Mouse (Mus musculus): Measurements from ENCODE around the gene Zfp3. TPM values are rescaled to one million over a fixed set of nuclear protein-coding genes. Genes with fewer than 3 reads are reported as not detected.
A peak's percentile ranks its signal among the peaks of the same experiment; 100 is the strongest.

Zfp3 gene
- total and polyA plus RNA-seq, 2 experiments from 2014 or later: 9.8 to 10.2 TPM

DNA sequence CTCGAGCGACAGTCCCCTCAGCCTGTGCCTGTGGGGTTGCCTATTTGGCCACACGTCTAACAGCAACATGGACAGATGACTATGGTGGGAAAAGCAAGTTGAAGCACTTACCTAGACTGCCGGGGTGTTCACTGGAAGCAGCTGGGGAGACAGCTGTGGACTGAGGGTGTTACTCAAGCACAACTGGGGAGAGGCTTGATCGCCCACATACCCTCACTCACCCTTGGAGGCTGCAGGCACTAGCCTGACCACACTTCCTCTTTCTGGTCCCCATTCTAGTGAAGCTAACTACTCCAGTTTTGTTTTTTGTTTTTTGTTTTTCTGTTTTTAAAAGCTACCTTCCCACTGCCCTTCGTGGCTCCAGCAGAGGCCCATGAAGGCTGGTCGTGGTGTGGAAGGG, 48.4 kb downstream of the Zfp3 start, which contains the start of gene Scimp:
TSS of gene Scimp (minus strand) at position 222 of the 400 bp plus-strand sequence.
- no peak within 1 kb of the TSS for H3K27ac ChIP-seq
- no peak within 1 kb of the TSS for H3K9ac ChIP-seq (replicated peaks; ENCODE audit: low read length)
- ATAC-seq (no peak), DNase-seq (ENCODE audit: low spot score) (no peak)
- H3K4me3 ChIP-seq (ENCODE audit: low read length): no peak within 1 kb of the TSS
- no peak for TF ChIP-seq CTCF (IDR thresholded peaks at IDR 0.05; ENCODE audit: low read depth)
- H3K36me3 ChIP-seq (ENCODE audit: insufficient read depth, low read length): no peaks in the 10 kb centered on the region
- no peaks in the 10 kb centered on the region for H3K9me3 ChIP-seq (ENCODE audit: low read length)
- no peak within 1 kb of the TSS for H3K4me2 ChIP-seq (ENCODE audit: low read depth, low read length)
- no peaks in the 10 kb centered on the region for H3K4me1 ChIP-seq (ENCODE audit: insufficient read depth, low read length)
- H3K27me3 ChIP-seq (ENCODE audit: insufficient read depth, low read length): no peaks in the 10 kb centered on the region
- WGBS: 84% methylated on average over 7 of the region's 7 CpGs

DNA sequence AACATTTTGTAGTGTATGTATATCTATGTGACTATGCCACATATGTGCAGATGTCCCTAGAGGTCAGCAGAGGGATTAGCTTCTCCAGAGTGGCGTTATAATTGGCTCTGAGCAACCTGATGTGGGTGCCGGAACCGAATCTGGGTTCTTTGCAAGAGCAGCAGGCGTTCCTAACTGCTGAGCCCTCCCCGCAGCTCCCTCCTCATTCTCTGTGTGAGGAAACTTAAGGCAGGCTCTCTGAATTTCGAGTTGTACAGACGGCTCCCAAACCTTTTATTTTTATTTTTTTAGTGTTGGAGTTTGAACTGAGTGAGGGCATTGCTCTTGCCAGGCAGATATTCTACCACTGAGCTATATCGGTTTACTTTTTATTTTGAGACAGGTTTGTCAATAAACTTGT, 51.1 kb downstream of the Zfp3 start:
- 86% methylated on average over 8 of the region's 8 CpGs for WGBS
- Histone ChIP-seq H3K9ac (replicated peaks; ENCODE audit: low read length) (no peak overlapping the region), H3K4me1 (ENCODE audit: insufficient read depth, low read length) (no peaks in the 10 kb centered on the region), H3K27ac (no peak overlapping the region), H3K27me3 (ENCODE audit: insufficient read depth, low read length) (no peaks in the 10 kb centered on the region), H3K4me3 (ENCODE audit: low read length) (no peak overlapping the region), H3K4me2 (ENCODE audit: low read depth, low read length) (no peak overlapping the region), H3K36me3 (ENCODE audit: insufficient read depth, low read length) (no peaks in the 10 kb centered on the region), H3K9me3 (ENCODE audit: low read length) (no peaks in the 10 kb centered on the region)
- ATAC-seq (no peak), DNase-seq (ENCODE audit: low spot score) (no peak)
- no peak for TF ChIP-seq CTCF (IDR thresholded peaks at IDR 0.05; ENCODE audit: low read depth)

DNA sequence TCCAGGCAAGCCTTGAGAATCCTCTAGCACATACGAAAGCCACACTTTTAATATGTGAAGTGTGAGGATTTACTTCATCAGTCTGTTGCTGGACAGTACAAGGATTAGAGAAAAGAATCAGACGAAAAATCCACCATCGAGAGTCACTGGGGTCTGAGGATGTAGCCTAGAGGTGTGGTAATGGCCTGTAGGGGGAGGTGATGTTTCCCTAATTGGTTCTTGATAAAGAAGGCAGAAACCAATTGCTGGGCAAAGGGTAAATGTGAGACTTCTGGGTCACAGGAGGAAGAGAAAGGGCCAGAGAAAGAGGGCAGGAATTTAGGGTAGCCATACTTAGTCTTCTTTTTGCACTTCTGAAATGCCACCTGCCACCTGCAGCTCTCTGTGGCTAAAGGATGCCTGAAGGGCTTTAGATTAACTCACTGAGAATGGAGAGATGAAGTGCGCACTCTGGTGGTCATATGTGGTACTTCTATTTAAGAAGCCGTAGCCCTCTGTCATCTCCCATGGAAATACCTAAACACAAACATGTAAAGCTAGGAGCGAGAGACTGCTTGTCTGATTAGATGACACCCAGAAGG, 51.6 kb downstream of the Zfp3 start:
- ATAC-seq (peak; percentile 40; the same call in 1 of the 2 replicates), DNase-seq (ENCODE audit: low spot score) (peak; percentile 77)
- 28% methylated on average over 6 of the region's 6 CpGs for WGBS
- Histone ChIP-seq H3K36me3 (ENCODE audit: insufficient read depth, low read length) (no peaks in the 10 kb centered on the region), H3K4me3 (ENCODE audit: low read length) (no peak overlapping the region), H3K4me1 (ENCODE audit: insufficient read depth, low read length) (no peaks in the 10 kb centered on the region), H3K27ac (no peak overlapping the region), H3K9me3 (ENCODE audit: low read length) (no peaks in the 10 kb centered on the region), H3K27me3 (ENCODE audit: insufficient read depth, low read length) (no peaks in the 10 kb centered on the region), H3K4me2 (ENCODE audit: low read depth, low read length) (no peak overlapping the region), H3K9ac (replicated peaks; ENCODE audit: low read length) (no peak overlapping the region)
- TF ChIP-seq CTCF (IDR thresholded peaks at IDR 0.05; ENCODE audit: low read depth): peak; percentile 89

GRCm38 (mm10) chr11:70816770-70817169, 52.8 kb downstream of the Zfp3 start:
- no peak for TF ChIP-seq CTCF (IDR thresholded peaks at IDR 0.05; ENCODE audit: low read depth)
- Histone ChIP-seq H3K4me1 (ENCODE audit: insufficient read depth, low read length) (no peaks in the 10 kb centered on the region), H3K27ac (no peak overlapping the region), H3K4me2 (ENCODE audit: low read depth, low read length) (no peak overlapping the region), H3K27me3 (ENCODE audit: insufficient read depth, low read length) (no peaks in the 10 kb centered on the region), H3K9me3 (ENCODE audit: low read length) (no peaks in the 10 kb centered on the region), H3K9ac (replicated peaks; ENCODE audit: low read length) (no peak overlapping the region), H3K4me3 (ENCODE audit: low read length) (no peak overlapping the region), H3K36me3 (ENCODE audit: insufficient read depth, low read length) (no peaks in the 10 kb centered on the region)
- DNase-seq (ENCODE audit: low spot score): no peak
- WGBS: 84% methylated on average over 4 of the region's 4 CpGs
- ATAC-seq: no peak

DNA sequence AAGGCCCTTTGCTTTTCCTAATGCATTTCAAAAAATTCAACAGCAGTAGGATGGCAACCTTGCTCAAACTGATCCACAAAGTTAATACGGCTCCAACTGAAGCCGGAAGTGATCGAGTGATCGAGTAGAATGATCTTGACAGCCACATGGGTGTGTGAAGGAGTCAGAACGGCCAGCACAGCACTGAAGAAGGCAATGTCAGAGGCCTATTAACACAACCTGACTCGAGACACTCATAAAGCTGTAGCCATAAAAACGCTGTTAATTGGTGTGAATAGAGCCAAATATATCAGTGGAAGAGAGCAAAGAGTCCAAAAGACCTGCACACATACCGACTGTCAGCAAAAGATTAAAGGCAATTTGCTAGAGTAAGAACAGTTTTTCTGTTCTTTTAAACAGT, 56.1 kb downstream of the Zfp3 start:
- H3K4me2 ChIP-seq (ENCODE audit: low read depth, low read length): no peak overlapping the region
- no peaks in the 10 kb centered on the region for H3K27me3 ChIP-seq (ENCODE audit: insufficient read depth, low read length)
- ATAC-seq (no peak), DNase-seq (ENCODE audit: low spot score) (no peak)
- no peak overlapping the region for H3K4me3 ChIP-seq (ENCODE audit: low read length)
- no peaks in the 10 kb centered on the region for H3K9me3 ChIP-seq (ENCODE audit: low read length)
- no peak overlapping the region for H3K9ac ChIP-seq (replicated peaks; ENCODE audit: low read length)
- H3K36me3 ChIP-seq (ENCODE audit: insufficient read depth, low read length): no peaks in the 10 kb centered on the region
- no peak overlapping the region for H3K27ac ChIP-seq
- TF ChIP-seq CTCF (IDR thresholded peaks at IDR 0.05; ENCODE audit: low read depth): no peak
- no peaks in the 10 kb centered on the region for H3K4me1 ChIP-seq (ENCODE audit: insufficient read depth, low read length)
- 81% methylated on average over 8 of the region's 8 CpGs for WGBS

DNA sequence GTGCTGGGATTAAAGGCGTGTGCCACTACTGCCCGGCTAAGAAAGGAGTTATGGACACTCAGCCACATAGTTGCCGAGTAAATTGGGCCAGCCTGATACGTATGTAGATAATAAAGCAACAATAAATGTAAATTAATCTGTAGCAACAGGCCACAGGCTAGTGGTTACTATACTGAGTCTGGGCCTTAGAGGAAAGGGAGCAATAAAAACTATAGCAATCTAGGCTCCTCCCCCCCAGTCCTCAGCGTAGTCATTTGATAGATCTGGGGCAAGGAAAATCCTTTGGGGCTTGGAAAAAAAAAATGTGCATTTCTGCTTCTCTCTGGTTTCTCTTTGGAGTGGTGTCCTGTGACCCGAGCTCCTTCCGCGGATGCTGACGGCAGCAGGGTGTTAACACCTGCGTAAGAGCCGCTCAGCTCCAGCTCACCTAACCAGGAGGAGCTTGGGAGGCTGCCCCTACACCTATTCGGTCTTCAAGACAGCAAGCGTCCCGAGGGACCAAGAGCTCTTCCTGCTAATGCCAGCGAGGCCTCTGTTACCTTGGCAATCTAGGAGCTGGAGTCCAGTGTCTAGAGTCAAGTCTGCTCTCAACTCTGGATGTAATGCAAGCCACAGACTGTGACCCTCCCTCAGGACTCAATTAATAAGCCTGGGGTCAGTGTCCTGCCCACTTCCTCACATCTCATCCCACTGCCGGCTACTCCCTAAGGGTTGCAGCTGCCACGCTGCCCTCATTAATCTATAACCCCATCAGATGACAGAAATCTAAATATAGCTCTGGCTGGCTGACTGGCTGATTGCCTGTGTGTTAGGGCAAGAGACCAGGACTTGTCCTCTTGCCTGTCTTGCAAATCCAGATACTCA, 58.0 kb downstream of the Zfp3 start:
- Histone ChIP-seq H3K4me2 (ENCODE audit: low read depth, low read length) (no peak overlapping the region), H3K4me3 (ENCODE audit: low read length) (no peak overlapping the region), H3K4me1 (ENCODE audit: insufficient read depth, low read length) (no peaks in the 10 kb centered on the region), H3K27me3 (ENCODE audit: insufficient read depth, low read length) (no peaks in the 10 kb centered on the region), H3K9ac (replicated peaks; ENCODE audit: low read length) (no peak overlapping the region), H3K27ac (no peak overlapping the region), H3K9me3 (ENCODE audit: low read length) (no peaks in the 10 kb centered on the region), H3K36me3 (ENCODE audit: insufficient read depth, low read length) (no peaks in the 10 kb centered on the region)
- DNase-seq (ENCODE audit: low spot score) (peak; percentile 32), ATAC-seq (no peak)
- 59% methylated on average over 17 of the region's 17 CpGs for WGBS
- TF ChIP-seq CTCF (IDR thresholded peaks at IDR 0.05; ENCODE audit: low read depth): no peak

Small RNA genes within 50 kb of the gene (microRNA-seq; reads per million reads assigned to microRNA genes)
- 0 reads per million in 2 experiments for gene Gm22760

Other genes with a start within 250 kb of the Zfp3 start
- gene Vmo1, start 249.6 kb upstream of the Zfp3 start, total RNA-seq (2014; rRNA removed): not detected in 2 replicates
- not detected in 2 replicates for gene Vmo1, start 249.6 kb upstream of the Zfp3 start, polyA plus RNA-seq (2015; fragmentation: Nextera tagmentation; extraction: Ambion mirVana)
- gene Gltpd2, start 245.0 kb upstream of the Zfp3 start, total RNA-seq (2014; rRNA removed): not detected in 2 replicates
- 0.24 and 0.31 TPM in 2 replicates for gene Gltpd2, start 245.0 kb upstream of the Zfp3 start, polyA plus RNA-seq (2015; fragmentation: Nextera tagmentation; extraction: Ambion mirVana)
- 409 and 504 TPM in 2 replicates for gene Psmb6, start 238.8 kb upstream of the Zfp3 start, total RNA-seq (2014; rRNA removed)
- gene Psmb6, start 238.8 kb upstream of the Zfp3 start, polyA plus RNA-seq (2015; fragmentation: Nextera tagmentation; extraction: Ambion mirVana): 829 and 887 TPM in 2 replicates
- not detected in 2 replicates for gene Gm40193, start 231.3 kb upstream of the Zfp3 start, total RNA-seq (2014; rRNA removed)
- gene Gm40193, start 231.3 kb upstream of the Zfp3 start, polyA plus RNA-seq (2015; fragmentation: Nextera tagmentation; extraction: Ambion mirVana): not detected in 2 replicates
- gene Pld2, start 224.1 kb upstream of the Zfp3 start, total RNA-seq (2014; rRNA removed): 46.0 and 64.3 TPM in 2 replicates
- 17.7 and 19.1 TPM in 2 replicates for gene Pld2, start 224.1 kb upstream of the Zfp3 start, polyA plus RNA-seq (2015; fragmentation: Nextera tagmentation; extraction: Ambion mirVana)
- 56.6 and 73.3 TPM in 2 replicates for gene Mink1, start 201.3 kb upstream of the Zfp3 start, total RNA-seq (2014; rRNA removed)
- 13.6 and 15.2 TPM in 2 replicates for gene Mink1, start 201.3 kb upstream of the Zfp3 start, polyA plus RNA-seq (2015; fragmentation: Nextera tagmentation; extraction: Ambion mirVana)
- gene 4930544D05Rik, start 148.4 kb upstream of the Zfp3 start, total RNA-seq (2014; rRNA removed): not detected in 2 replicates
- not detected in 2 replicates for gene 4930544D05Rik, start 148.4 kb upstream of the Zfp3 start, polyA plus RNA-seq (2015; fragmentation: Nextera tagmentation; extraction: Ambion mirVana)
- 4.5 TPM in 1 of 2 replicates, not detected in the other for gene Chrne, start 145.0 kb upstream of the Zfp3 start, total RNA-seq (2014; rRNA removed)
- 0.42 and 0.59 TPM in 2 replicates for gene Chrne, start 145.0 kb upstream of the Zfp3 start, polyA plus RNA-seq (2015; fragmentation: Nextera tagmentation; extraction: Ambion mirVana)
- gene Gp1ba, start 125.1 kb upstream of the Zfp3 start, total RNA-seq (2014; rRNA removed): not detected in 2 replicates
- 0.24 and 0.42 TPM in 2 replicates for gene Gp1ba, start 125.1 kb upstream of the Zfp3 start, polyA plus RNA-seq (2015; fragmentation: Nextera tagmentation; extraction: Ambion mirVana)
- 70.2 and 87.3 TPM in 2 replicates for gene Rnf167, start 117.0 kb upstream of the Zfp3 start, total RNA-seq (2014; rRNA removed)
- 100 and 105 TPM in 2 replicates for gene Rnf167, start 117.0 kb upstream of the Zfp3 start, polyA plus RNA-seq (2015; fragmentation: Nextera tagmentation; extraction: Ambion mirVana)
- 154 and 160 TPM in 2 replicates for gene Slc25a11, start 116.7 kb upstream of the Zfp3 start, total RNA-seq (2014; rRNA removed)
- 168 and 171 TPM in 2 replicates for gene Slc25a11, start 116.7 kb upstream of the Zfp3 start, polyA plus RNA-seq (2015; fragmentation: Nextera tagmentation; extraction: Ambion mirVana)
- gene Pfn1, start 109.6 kb upstream of the Zfp3 start, total RNA-seq (2014; rRNA removed): 460 and 560 TPM in 2 replicates
- gene Pfn1, start 109.6 kb upstream of the Zfp3 start, polyA plus RNA-seq (2015; fragmentation: Nextera tagmentation; extraction: Ambion mirVana): 606 and 634 TPM in 2 replicates
- 12.4 and 17.7 TPM in 2 replicates for gene Eno3, start 107.0 kb upstream of the Zfp3 start, total RNA-seq (2014; rRNA removed)
- 5.9 and 8.3 TPM in 2 replicates for gene Eno3, start 107.0 kb upstream of the Zfp3 start, polyA plus RNA-seq (2015; fragmentation: Nextera tagmentation; extraction: Ambion mirVana)
- gene Spag7, start 94.8 kb upstream of the Zfp3 start, total RNA-seq (2014; rRNA removed): 31.9 and 43.1 TPM in 2 replicates
- 138 and 142 TPM in 2 replicates for gene Spag7, start 94.8 kb upstream of the Zfp3 start, polyA plus RNA-seq (2015; fragmentation: Nextera tagmentation; extraction: Ambion mirVana)
- 23.2 and 26.7 TPM in 2 replicates for gene Camta2, start 76.1 kb upstream of the Zfp3 start, total RNA-seq (2014; rRNA removed)
- 24.5 and 24.6 TPM in 2 replicates for gene Camta2, start 76.1 kb upstream of the Zfp3 start, polyA plus RNA-seq (2015; fragmentation: Nextera tagmentation; extraction: Ambion mirVana)
- gene Inca1, start 64.1 kb upstream of the Zfp3 start, total RNA-seq (2014; rRNA removed): 0.72 and 0.94 TPM in 2 replicates
- 2.3 and 3.1 TPM in 2 replicates for gene Inca1, start 64.1 kb upstream of the Zfp3 start, polyA plus RNA-seq (2015; fragmentation: Nextera tagmentation; extraction: Ambion mirVana)
- gene Kif1c, start 63.7 kb upstream of the Zfp3 start, total RNA-seq (2014; rRNA removed): 27.3 and 31.5 TPM in 2 replicates
- 1.7 and 1.9 TPM in 2 replicates for gene Kif1c, start 63.7 kb upstream of the Zfp3 start, polyA plus RNA-seq (2015; fragmentation: Nextera tagmentation; extraction: Ambion mirVana)
- gene Scimp, start 48.4 kb downstream of the Zfp3 start, total RNA-seq (2014; rRNA removed): not detected in 2 replicates
- 0.14 TPM in 1 of 2 replicates, not detected in the other for gene Scimp, start 48.4 kb downstream of the Zfp3 start, polyA plus RNA-seq (2015; fragmentation: Nextera tagmentation; extraction: Ambion mirVana)
- 45.7 and 47.1 TPM in 2 replicates for gene Rabep1, start 80.6 kb downstream of the Zfp3 start, total RNA-seq (2014; rRNA removed)
- 101 and 104 TPM in 2 replicates for gene Rabep1, start 80.6 kb downstream of the Zfp3 start, polyA plus RNA-seq (2015; fragmentation: Nextera tagmentation; extraction: Ambion mirVana)
- 63.9 and 64.0 TPM in 2 replicates for gene Nup88, start 205.8 kb downstream of the Zfp3 start, total RNA-seq (2014; rRNA removed)
- gene Nup88, start 205.8 kb downstream of the Zfp3 start, polyA plus RNA-seq (2015; fragmentation: Nextera tagmentation; extraction: Ambion mirVana): 97.0 and 99.8 TPM in 2 replicates
- 17.7 and 47.2 TPM in 2 replicates for gene Rpain, start 206.0 kb downstream of the Zfp3 start, total RNA-seq (2014; rRNA removed)
- gene Rpain, start 206.0 kb downstream of the Zfp3 start, polyA plus RNA-seq (2015; fragmentation: Nextera tagmentation; extraction: Ambion mirVana): 65.8 and 66.7 TPM in 2 replicates
- gene C1qbp, start 218.8 kb downstream of the Zfp3 start, total RNA-seq (2014; rRNA removed): 14.9 and 22.0 TPM in 2 replicates
- 201 TPM in 2 replicates for gene C1qbp, start 218.8 kb downstream of the Zfp3 start, polyA plus RNA-seq (2015; fragmentation: Nextera tagmentation; extraction: Ambion mirVana)
- gene Dhx33, start 240.2 kb downstream of the Zfp3 start, total RNA-seq (2014; rRNA removed): 22.9 and 24.3 TPM in 2 replicates
- gene Dhx33, start 240.2 kb downstream of the Zfp3 start, polyA plus RNA-seq (2015; fragmentation: Nextera tagmentation; extraction: Ambion mirVana): 8.3 and 10.0 TPM in 2 replicates